8 mouse cellular contexts compared by ENCODE assay signal in the genomic region with DNA sequence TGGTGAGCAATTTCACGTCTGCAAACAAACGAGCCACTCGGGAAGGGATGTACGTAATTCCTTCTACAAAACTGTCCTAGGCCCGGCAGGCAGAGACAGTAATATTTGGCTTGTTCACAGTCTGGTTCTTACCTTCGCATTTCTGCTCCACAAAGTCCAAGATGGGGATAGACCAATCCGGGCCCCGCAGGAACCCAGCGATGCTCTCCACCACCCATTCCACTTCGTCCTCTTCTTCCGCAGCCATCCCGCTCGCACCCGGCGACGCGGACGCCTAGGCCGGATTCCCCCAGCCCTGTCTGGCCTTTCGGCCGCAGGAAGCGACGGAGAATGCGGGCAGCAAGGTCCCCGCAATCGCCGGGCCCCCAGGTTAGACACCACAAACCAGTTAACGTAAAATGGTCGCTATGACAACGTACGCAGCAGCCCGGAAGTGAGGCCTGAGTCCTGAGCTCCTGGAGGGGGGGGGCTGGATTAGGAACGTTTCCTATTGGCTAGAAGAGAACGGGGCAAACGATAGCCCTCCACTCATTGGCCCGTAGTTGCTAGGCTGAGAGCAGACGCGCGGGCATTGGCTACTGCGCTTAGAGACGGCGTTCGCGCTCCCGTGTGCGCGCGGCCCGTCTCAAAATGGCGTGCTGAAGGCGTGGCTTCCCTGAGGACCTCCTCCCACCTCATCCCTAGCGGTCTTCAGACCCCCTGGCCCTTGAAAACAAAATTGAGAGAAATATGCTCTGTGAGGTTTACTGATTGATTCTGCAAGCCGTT. TPM values are rescaled to one million over a fixed set of nuclear protein-coding genes. Genes with fewer than 3 reads are reported as not detected.
A peak's percentile ranks its signal among the peaks of the same experiment; 100 is the strongest.
DNase-seq lines count a peak whose midpoint lies in the region; ATAC-seq and TF ChIP-seq lines count a peak whose summit lies in the region.

Gene Cfap36, minus strand, starts transcription at position 527 of the 768 bp plus-strand sequence.

- peak within 1 kb of the TSS; percentile 85 for H3K27ac ChIP-seq in forebrain, embryonic 12.5 days
- peak within 1 kb of the TSS; percentile 61 for H3K27ac ChIP-seq in heart, postnatal 0 days (ENCODE audit: low read depth)
- no peak within 1 kb of the TSS for H3K27ac ChIP-seq in liver, embryonic 16.5 days (ENCODE audit: low read length)
- peak within 1 kb of the TSS; percentile 84 for H3K27ac ChIP-seq in neural tube, embryonic 13.5 days (replicated peaks)
- peak within 1 kb of the TSS; percentile 93 for H3K27ac ChIP-seq in testis, adult 2 months (ENCODE audit: control insufficient read depth, insufficient read depth, low read depth, low read length)

- peak; percentile 100 for ATAC-seq in forebrain, embryonic 12.5 days (ENCODE audit: low FRiP score)
- ATAC-seq in heart, postnatal 0 days (ENCODE audit: insufficient read depth, low read depth), result peak; percentile 100
- ATAC-seq in liver, embryonic 16.5 days (ENCODE audit: low read depth), result peak; percentile 100
- peak; percentile 100 for ATAC-seq in neural tube, embryonic 13.5 days (ENCODE audit: low read depth)

- no peaks in the 10 kb centered on the region for H3K9me3 ChIP-seq in E14TG2a.4 (ENCODE audit: low read length)
- no peaks in the 10 kb centered on the region for H3K9me3 ChIP-seq in forebrain, embryonic 12.5 days
- H3K9me3 ChIP-seq in heart, postnatal 0 days (replicated peaks; ENCODE audit: control insufficient read depth, low read length), result no peaks in the 10 kb centered on the region
- H3K9me3 ChIP-seq in liver, embryonic 16.5 days (replicated peaks; ENCODE audit: control insufficient read depth, low read length), result no peaks in the 10 kb centered on the region
- no peaks in the 10 kb centered on the region for H3K9me3 ChIP-seq in neural tube, embryonic 13.5 days

- peak within 1 kb of the TSS; percentile 72 for H3K9ac ChIP-seq in forebrain, embryonic 12.5 days
- H3K9ac ChIP-seq in heart, postnatal 0 days (replicated peaks; ENCODE audit: low read depth, low read length), result peak within 1 kb of the TSS; percentile 74
- H3K9ac ChIP-seq in liver, embryonic 16.5 days (ENCODE audit: low read depth, low read length), result peak within 1 kb of the TSS; percentile 63
- peak within 1 kb of the TSS; percentile 80 for H3K9ac ChIP-seq in neural tube, embryonic 13.5 days

- TF ChIP-seq CTCF in E14TG2a.4 (conservative IDR thresholded peaks at IDR 0.05; ENCODE audit: low read length), result no peak
- no peak for TF ChIP-seq CTCF in heart, postnatal 0 days (IDR thresholded peaks at IDR 0.05; ENCODE audit: low read depth)
- TF ChIP-seq CTCF in testis, adult 2 months (IDR thresholded peaks at IDR 0.05; ENCODE audit: control insufficient read depth, insufficient read depth, insufficient replicate concordance, low read depth, low read length), result no peak

- H3K27me3 ChIP-seq in E14TG2a.4 (ENCODE audit: insufficient read depth, low read length), result no peaks in the 10 kb centered on the region
- H3K27me3 ChIP-seq in forebrain, embryonic 12.5 days, result no peaks in the 10 kb centered on the region
- H3K27me3 ChIP-seq in heart, postnatal 0 days (ENCODE audit: control insufficient read depth, insufficient read depth, low read length), result no peaks in the 10 kb centered on the region
- H3K27me3 ChIP-seq in liver, embryonic 16.5 days (ENCODE audit: control insufficient read depth, insufficient read depth, low read depth, low read length), result no peaks in the 10 kb centered on the region
- H3K27me3 ChIP-seq in neural tube, embryonic 13.5 days, result 0 out of 2 replicates have a peak, but pooled peaks cover 12% of the 10 kb centered on the region
- no peaks in the 10 kb centered on the region for H3K27me3 ChIP-seq in testis, adult 2 months (ENCODE audit: control insufficient read depth, insufficient read depth, low read length)

- peaks cover 14% of the 10 kb centered on the region; the same call in 1 of the 2 replicates for H3K36me3 ChIP-seq in E14TG2a.4 (ENCODE audit: insufficient read depth, low read length)
- peaks cover 17% of the 10 kb centered on the region for H3K36me3 ChIP-seq in forebrain, embryonic 12.5 days (replicated peaks)
- peaks cover 7% of the 10 kb centered on the region for H3K36me3 ChIP-seq in heart, postnatal 0 days (replicated peaks; ENCODE audit: control insufficient read depth, insufficient read depth, low read length)
- no peaks in the 10 kb centered on the region for H3K36me3 ChIP-seq in liver, embryonic 16.5 days (ENCODE audit: control insufficient read depth, insufficient read depth)
- peaks cover 24% of the 10 kb centered on the region for H3K36me3 ChIP-seq in neural tube, embryonic 13.5 days
- H3K36me3 ChIP-seq in testis, adult 2 months (ENCODE audit: control insufficient read depth, insufficient read depth, low read length), result peaks cover 2% of the 10 kb centered on the region; the same call in 1 of the 2 replicates

- TF ChIP-seq EP300 in heart, postnatal 0 days (IDR thresholded peaks at IDR 0.05; ENCODE audit: low read depth), result peak; percentile 18

- peak within 1 kb of the TSS; percentile 93 for H3K4me3 ChIP-seq in E14TG2a.4 (replicated peaks; ENCODE audit: low read length)
- peak within 1 kb of the TSS; percentile 82 for H3K4me3 ChIP-seq in forebrain, embryonic 12.5 days (replicated peaks)
- H3K4me3 ChIP-seq in heart, postnatal 0 days (ENCODE audit: low read depth, low read length), result peak within 1 kb of the TSS; percentile 98
- H3K4me3 ChIP-seq in liver, embryonic 16.5 days (ENCODE audit: low read depth, low read length), result peak within 1 kb of the TSS; percentile 95
- H3K4me3 ChIP-seq in neural tube, embryonic 13.5 days, result peak within 1 kb of the TSS; percentile 61
- H3K4me3 ChIP-seq in testis, adult 2 months (ENCODE audit: control insufficient read depth, low read depth, low read length), result peak within 1 kb of the TSS; percentile 93

- H3K4me2 ChIP-seq in forebrain, embryonic 12.5 days, result peak within 1 kb of the TSS; percentile 80
- H3K4me2 ChIP-seq in heart, postnatal 0 days (ENCODE audit: low read depth, low read length), result peak within 1 kb of the TSS; percentile 93
- peak within 1 kb of the TSS; percentile 79 for H3K4me2 ChIP-seq in liver, embryonic 16.5 days (ENCODE audit: low read depth, low read length)
- peak within 1 kb of the TSS; percentile 89 for H3K4me2 ChIP-seq in neural tube, embryonic 13.5 days

- DNase-seq in c-Kit-positive CD71-positive TER-119-positive erythroid progenitor cells, embryonic 14.5 days (ENCODE audit: low spot score), result peak; percentile 93
- DNase-seq in heart, postnatal 0 days (ENCODE audit: low spot score), result peak; percentile 97
- peak; percentile 92 to 96 for DNase-seq in kidney, postnatal 4 days

- WGBS in forebrain, embryonic 12.5 days, result under 1% methylated on average over 53 of the region's 53 CpGs
- WGBS in heart, postnatal 0 days, result under 1% methylated on average over 53 of the region's 53 CpGs
- under 1% methylated on average over 53 of the region's 53 CpGs for WGBS in liver, embryonic 16.5 days (ENCODE audit: insufficient replicate concordance)
- whole genome bisulfite sequencing in neural tube, embryonic 13.5 days, result under 1% methylated on average over 53 of the region's 53 CpGs

- peak; percentile 69 for TF ChIP-seq POLR2A in testis, adult 2 months (IDR thresholded peaks at IDR 0.05; ENCODE audit: control insufficient read depth, low read depth, low read length)

- H3K4me1 ChIP-seq in E14TG2a.4 (replicated peaks; ENCODE audit: low read depth, low read length), result peaks cover 12% of the 10 kb centered on the region
- peaks cover 15% of the 10 kb centered on the region for H3K4me1 ChIP-seq in forebrain, embryonic 12.5 days
- H3K4me1 ChIP-seq in heart, postnatal 0 days (ENCODE audit: control insufficient read depth, insufficient read depth), result peaks cover 11% of the 10 kb centered on the region
- H3K4me1 ChIP-seq in liver, embryonic 16.5 days (ENCODE audit: control insufficient read depth, low read depth, low read length), result peaks cover 7% of the 10 kb centered on the region
- H3K4me1 ChIP-seq in neural tube, embryonic 13.5 days (replicated peaks), result peaks cover 24% of the 10 kb centered on the region
- H3K4me1 ChIP-seq in testis, adult 2 months (ENCODE audit: control insufficient read depth, insufficient read depth, low read length), result peaks cover 2% of the 10 kb centered on the region; the same call in 1 of the 2 replicates

RNA-seq across cellular contexts. Expression of gene Cfap36, which starts in this region (rescaled TPM):
- polyA plus RNA-seq in forebrain, embryonic 12.5 days (2016; fragmentation: Nextera tagmentation; extraction: Ambion mirVana), result 90.7 and 96.7 TPM in 2 replicates
- total RNA-seq in heart, postnatal 0 days (2014; rRNA removed; ENCODE audit: low replicate concordance), result 3.5 and 9.4 TPM in 2 replicates
- polyA plus RNA-seq in heart, postnatal 0 days (2015; fragmentation: Nextera tagmentation; extraction: Ambion mirVana), result 37.9 and 44.2 TPM in 2 replicates
- polyA plus RNA-seq in liver, embryonic 16.5 days (2015; fragmentation: Nextera tagmentation; extraction: Ambion mirVana), result 8.8 and 9.8 TPM in 2 replicates
- 117 and 124 TPM in 2 replicates for polyA plus RNA-seq in neural tube, embryonic 13.5 days (2015; fragmentation: Nextera tagmentation; extraction: Ambion mirVana)
- polyA plus RNA-seq in testis, adult 2 months (2012; rRNA removed), result 143 and 145 TPM in 2 replicates
